Mouse (Mus musculus): Measurements from ENCODE around the gene Mmp11.

- TF ChIP-seq CTCF (IDR thresholded peaks at IDR 0.05; ENCODE audit: low read depth, low read length) (no peak), POLR2A (IDR thresholded peaks at IDR 0.05; ENCODE audit: extremely low read depth, insufficient read depth, low read length) (no peak)
Observed at GRCm38 (mm10) chr10:75896208-75896607, 40.1 kb downstream of the Mmp11 start.
